Mouse (Mus musculus) CH12.LX (cell line): Measurements from ENCODE around the gene D8Ertd738e. TPM values are rescaled to one million over a fixed set of nuclear protein-coding genes. Genes with fewer than 3 reads are reported as not detected.

Experiments
- DNase-seq: peaks from one replicate; pipeline ENCODE4 v3.0.0-alpha.2; 2013; ENCODE audit errors: extremely low read depth
- H3K27ac ChIP-seq: 2 replicates; pipeline ENCODE4 v1.5.1; 2012; ENCODE audit warnings: low read depth, mild to moderate bottlenecking, control low read depth, moderate library complexity; ENCODE audit not compliant: insufficient read depth
- H3K27me3 ChIP-seq: replicated peaks from 2 replicates; pipeline ENCODE3; 2012; ENCODE audit warnings: inconsistent platforms
- H3K36me3 ChIP-seq, 2 experiments: replicated peaks in 1 of 2; 2 replicates each; pipeline versions ENCODE3 to v1.6.1; 2012; ENCODE audit warnings: inconsistent platforms in 1 of 2, low read length in 1 of 2, mild to moderate bottlenecking in 1 of 2, mixed read lengths in 1 of 2, moderate library complexity in 1 of 2; ENCODE audit not compliant: control insufficient read depth in 1 of 2, insufficient read depth in 1 of 2
- H3K4me1 ChIP-seq, 2 experiments: 2 replicates each; pipeline ENCODE4 v1.6.1; 2012; ENCODE audit warnings: inconsistent platforms in 1 of 2, moderate library complexity in 1 of 2; ENCODE audit not compliant: insufficient read depth in 2 of 2, control insufficient read depth in 1 of 2
- H3K4me2 ChIP-seq: 2 replicates; pipeline ENCODE4 v1.6.1; 2012; ENCODE audit warnings: low read depth, mild to moderate bottlenecking, control low read depth; ENCODE audit not compliant: poor library complexity, insufficient read depth, severe bottlenecking
- H3K4me3 ChIP-seq, 3 experiments: fragments of 150-350 bp in 1 of 3; sonication (generic) in 1 of 3; replicated peaks in 1 of 3; 2 replicates each; pipeline versions ENCODE3 to v1.5.1; 2011 to 2012; ENCODE audit warnings: low read depth in 2 of 3, low read length in 2 of 3, mild to moderate bottlenecking in 2 of 3, moderate library complexity in 2 of 3, control low read depth in 1 of 3, improper control_type of control experiment in 1 of 3, inconsistent platforms in 1 of 3, mixed read lengths in 1 of 3; ENCODE audit not compliant: poor library complexity in 1 of 3
- H3K79me2 ChIP-seq: replicated peaks from 2 replicates; pipeline ENCODE4 v1.6.1; 2012; ENCODE audit warnings: mild to moderate bottlenecking, moderate library complexity; ENCODE audit not compliant: control insufficient read depth, poor library complexity, insufficient read depth, severe bottlenecking; ENCODE audit errors: extremely low read depth
- H3K9ac ChIP-seq: 2 replicates; pipeline ENCODE4 v1.6.1; 2012; ENCODE audit warnings: low read depth, mild to moderate bottlenecking, control low read depth, moderate library complexity; ENCODE audit not compliant: insufficient read depth
- H3K9me3 ChIP-seq: replicated peaks from 2 replicates; pipeline ENCODE3; 2012; ENCODE audit warnings: low read length, inconsistent platforms, mixed read lengths
- BHLHE40 ChIP-seq: IDR thresholded peaks from 2 replicates; pipeline ENCODE4 v1.6.1; 2011; ENCODE audit warnings: mild to moderate bottlenecking, low read depth, low read length, improper control_type of control experiment
- CHD1 ChIP-seq: IDR thresholded peaks from 2 replicates; pipeline ENCODE4 v1.6.1; 2012; ENCODE audit warnings: low read depth, low read length, improper control_type of control experiment, inconsistent platforms
- CHD2 ChIP-seq: IDR thresholded peaks from 2 replicates; pipeline ENCODE4 v1.6.1; 2011; ENCODE audit warnings: low read length, improper control_type of control experiment
- CTCF ChIP-seq, 2 experiments: IDR thresholded peaks in 1 of 2; conservative IDR thresholded peaks in 1 of 2; 2 replicates each; pipeline ENCODE4 v1.5.1; 2011 to 2012; ENCODE audit warnings: low read depth in 2 of 2, low read length in 2 of 2, improper control_type of control experiment in 1 of 2, inconsistent platforms in 1 of 2, mild to moderate bottlenecking in 1 of 2, moderate library complexity in 1 of 2
- E2F4 ChIP-seq: IDR thresholded peaks from 2 replicates; pipeline ENCODE4 v1.6.1; 2011; ENCODE audit warnings: low read depth, low read length, improper control_type of control experiment; ENCODE audit not compliant: insufficient replicate concordance
- ELF1 ChIP-seq: IDR thresholded peaks from 2 replicates; pipeline ENCODE4 v1.6.1; 2014; ENCODE audit warnings: low read depth, mild to moderate bottlenecking, inconsistent platforms, low read length, improper control_type of control experiment
- ETS1 ChIP-seq: conservative IDR thresholded peaks from 2 replicates; pipeline ENCODE4 v1.6.1; 2012; ENCODE audit warnings: low read depth, mild to moderate bottlenecking, inconsistent platforms, low read length, improper control_type of control experiment, moderate library complexity
- HCFC1 ChIP-seq: IDR thresholded peaks from 2 replicates; pipeline ENCODE4 v1.6.1; 2012; ENCODE audit warnings: low read depth, mild to moderate bottlenecking, inconsistent platforms, low read length, improper control_type of control experiment
- JUN ChIP-seq: IDR thresholded peaks from 2 replicates; pipeline ENCODE4 v1.6.1; 2011; ENCODE audit warnings: low read depth, mild to moderate bottlenecking, low read length, improper control_type of control experiment, moderate library complexity; ENCODE audit not compliant: insufficient read depth
- JUND ChIP-seq: conservative IDR thresholded peaks from 2 replicates; pipeline ENCODE4 v1.6.1; 2011; ENCODE audit warnings: low read depth, low read length, improper control_type of control experiment
- MAX ChIP-seq: IDR thresholded peaks from 2 replicates; pipeline ENCODE4 v1.6.1; 2011; ENCODE audit warnings: low read length, improper control_type of control experiment
- MAZ ChIP-seq: IDR thresholded peaks from 2 replicates; pipeline ENCODE4 v1.6.1; 2012; ENCODE audit warnings: low read depth, mild to moderate bottlenecking, inconsistent platforms, low read length, improper control_type of control experiment, moderate library complexity
- MXI1 ChIP-seq: IDR thresholded peaks from 2 replicates; pipeline ENCODE4 v1.6.1; 2011; ENCODE audit warnings: mild to moderate bottlenecking, low read depth, low read length, improper control_type of control experiment
- NELFE ChIP-seq: IDR thresholded peaks from 2 replicates; pipeline ENCODE4 v1.6.1; 2011; ENCODE audit warnings: low read depth, low read length, improper control_type of control experiment
- PAX5 ChIP-seq: IDR thresholded peaks from 2 replicates; pipeline ENCODE4 v1.6.1; 2012; ENCODE audit warnings: low read length, inconsistent platforms, mixed read lengths
- POLR2A ChIP-seq: IDR thresholded peaks from 2 replicates; pipeline ENCODE4 v1.6.1; 2011; ENCODE audit warnings: low read depth, mild to moderate bottlenecking, improper control_type of control experiment, low read length
- POLR2AphosphoS2 ChIP-seq: IDR thresholded peaks from 2 replicates; pipeline ENCODE4 v1.6.1; 2011; ENCODE audit warnings: low read depth, low read length, improper control_type of control experiment
- RAD21 ChIP-seq: IDR thresholded peaks from 2 replicates; pipeline ENCODE4 v1.6.1; 2011; ENCODE audit warnings: low read depth, mild to moderate bottlenecking, low read length, improper control_type of control experiment, moderate library complexity
- SIN3A ChIP-seq: IDR thresholded peaks from 2 replicates; pipeline ENCODE4 v1.6.1; 2012; ENCODE audit warnings: low read length, improper control_type of control experiment, inconsistent platforms
- TBP ChIP-seq: conservative IDR thresholded peaks from 2 replicates; pipeline ENCODE4 v1.6.1; 2011; ENCODE audit warnings: low read depth, low read length, improper control_type of control experiment
- TCF12 ChIP-seq: IDR thresholded peaks from 2 replicates; pipeline ENCODE4 v1.6.1; 2014; ENCODE audit warnings: low read depth, mild to moderate bottlenecking, inconsistent platforms, low read length, improper control_type of control experiment
- UBTF ChIP-seq: IDR thresholded peaks from 2 replicates; pipeline ENCODE4 v1.6.1; 2012; ENCODE audit warnings: low read depth, mild to moderate bottlenecking, inconsistent platforms, low read length, improper control_type of control experiment, moderate library complexity
- USF1 ChIP-seq: IDR thresholded peaks from 2 replicates; pipeline ENCODE4 v1.6.1; 2014; ENCODE audit warnings: low read depth, mild to moderate bottlenecking, inconsistent platforms, low read length, improper control_type of control experiment
- ZC3H11A ChIP-seq: IDR thresholded peaks from 2 replicates; pipeline ENCODE4 v1.6.1; 2012; ENCODE audit warnings: low read depth, mild to moderate bottlenecking, inconsistent platforms, low read length, improper control_type of control experiment
- ZMIZ1 ChIP-seq: IDR thresholded peaks from 2 replicates; pipeline ENCODE4 v1.6.1; 2012; ENCODE audit warnings: low read depth, mild to moderate bottlenecking, inconsistent platforms, low read length, improper control_type of control experiment
- ZNF384 ChIP-seq: IDR thresholded peaks from 2 replicates; pipeline ENCODE4 v1.6.1; 2012; ENCODE audit warnings: low read depth, low read length, improper control_type of control experiment, inconsistent platforms
- dilution Hi-C: fragments of 300-500 bp; cut with MboI; formaldehyde crosslinking; loops from 2 replicates; pipeline ENCODE4 v1.14.3; 2020; ENCODE audit warnings: low sequenced_read_pairs; ENCODE audit not compliant: extremely low pct_unique_long_range_greater_than_20kb, extremely low pct_ligation_motif_present
- in situ Hi-C: fragments of 300-500 bp; cut with MboI; formaldehyde crosslinking; loops from 3 replicates; pipeline ENCODE4 v1.14.3; 2019; ENCODE audit warnings: low sequenced_read_pairs, low pct_ligation_motif_present, low pct_unique_long_range_greater_than_20kb, mixed read lengths
- polyA plus RNA-seq: library from polyadenylated mRNA; unstranded; fragments of >175 nt; gene quantifications from 2 replicates; pipeline ENCODE4 v1.2.1, GENCODE M21; 2012; ENCODE audit warnings: low read depth; ENCODE audit not compliant: insufficient read length
- total RNA-seq, 2 experiments: library from RNA; depleted of rRNA; stranded (reverse); fragments of 300-350 nt in 1 of 2; fragments of >200 nt in 1 of 2; gene quantifications; 2 replicates each; pipeline ENCODE4 v1.2.3; 2012 to 2014

Gene D8Ertd738e
- total and polyA plus RNA-seq, 3 experiments: 213 to 225 (median 217) TPM

- dilution Hi-C loops (no loop called here), in situ Hi-C loops (loop anchor here (10.0 kb wide), 1 partner anchor 46 kb away; the partner anchor contains the start of gene Zswim4)
- DNase-seq: no peak
- Histone ChIP-seq H3K27ac (no peak overlapping the region), H3K4me1 (no peaks in the 10 kb centered on the region), H3K9ac (no peak overlapping the region), H3K9me3 (no peaks in the 10 kb centered on the region), H3K4me3 (no peak overlapping the region), H3K27me3 (peaks cover 33% of the 10 kb centered on the region), H3K4me2 (no peak overlapping the region), H3K79me2 (no peaks in the 10 kb centered on the region), H3K36me3 (no peaks in the 10 kb centered on the region)
- TF ChIP-seq POLR2A: no peak
- TF ChIP-seq TCF12: no peak
- TF ChIP-seq CHD2: no peak
- no peak for TF ChIP-seq E2F4
- TF ChIP-seq RAD21: no peak
- no peak for TF ChIP-seq UBTF
- TF ChIP-seq ETS1: no peak
- TF ChIP-seq HCFC1: no peak
- TF ChIP-seq ZNF384: no peak
- TF ChIP-seq ELF1: no peak
- no peak for TF ChIP-seq CTCF (conservative IDR thresholded peaks at IDR 0.05 in 1 of 2, IDR thresholded peaks at IDR 0.05 in 1 of 2; ENCODE audit: low read depth in 2 of 2, low read length in 2 of 2)
- TF ChIP-seq PAX5: no peak
- TF ChIP-seq POLR2AphosphoS2: no peak
These were observed 31.3 kb upstream of the D8Ertd738e start for GRCm38 (mm10) chr8:84280777-84281176.

GRCm38 (mm10) chr8:84276447-84276846 lies 26.9 kb upstream of the D8Ertd738e start:
- Histone ChIP-seq H3K9ac (no peak overlapping the region), H3K79me2 (no peaks in the 10 kb centered on the region), H3K9me3 (no peaks in the 10 kb centered on the region), H3K4me3 (no peak overlapping the region), H3K36me3 (no peaks in the 10 kb centered on the region), H3K27me3 (peaks cover 13% of the 10 kb centered on the region), H3K4me1 (peaks cover 0 to 10% of the 10 kb centered on the region in 2 experiments; a peak in 2 of 4 replicates), H3K27ac (no peak overlapping the region)
- DNase-seq: no peak
- dilution Hi-C loops: no loop called here
- in situ Hi-C loops: loop anchor here (10.0 kb wide), 1 partner anchor 92 kb away; the partner anchor contains the start of gene Nanos3
- TF ChIP-seq TBP (no peak), CHD1 (no peak), MAZ (no peak), MAX (no peak), NELFE (no peak), JUN (no peak), MXI1 (no peak), ZMIZ1 (no peak), SIN3A (no peak), POLR2A (no peak), BHLHE40 (no peak), JUND (no peak), ZNF384 (no peak), ZC3H11A (no peak), UBTF (no peak), USF1 (no peak)
- TF ChIP-seq, all 38 proteins: peak for 0
- H3K4me2 ChIP-seq: no peak overlapping the region
